Mouse (Mus musculus) adrenal gland, adult 10 weeks (tissue): ENCODE results near the gene Slfn9. TPM values are rescaled to one million over a fixed set of nuclear protein-coding genes. Genes with fewer than 3 reads are reported as not detected.

Experiments
- polyA plus RNA-seq: library from polyadenylated mRNA; stranded (reverse); fragments of 350-450 nt; fragmentation: Illumina TruSeq; extraction: RNeasy Lipid Tissue Mini Kit (QIAGEN cat#74804); gene quantifications from one replicate; pipeline ENCODE4 v1.2.3, GENCODE M21; 2014; ENCODE audit warnings: low read depth, low replicate concordance

The Slfn9 gene
- 62.3 TPM for polyA plus RNA-seq

GRCm38 (mm10) chr11:82991469-82992166 is at the start of gene Slfn9:
TSS of gene Slfn9 (minus strand) at chr11:82991830.

GRCm38 (mm10) chr11:83020621-83021020 is 29.0 kb upstream of the Slfn9 start, which contains the start of gene Slfn8:
TSS of gene Slfn8 (minus strand) at chr11:83020810.

GRCm38 (mm10) chr11:82950736-82951481 is 40.7 kb downstream of the Slfn9 start, which contains the start of gene Slfn5:
TSS of gene Slfn5 (plus strand) at chr11:82951349.

Other genes starting within 250 kb of the Slfn9 start
- 1.2 TPM for gene Cct6b, start 227.5 kb downstream of the Slfn9 start, polyA plus RNA-seq
- 18.5 TPM for gene Zfp830, start 227.5 kb downstream of the Slfn9 start, polyA plus RNA-seq
- 16.8 TPM for gene Lig3, start 210.7 kb downstream of the Slfn9 start, polyA plus RNA-seq
- gene Rffl, start 120.6 kb downstream of the Slfn9 start, polyA plus RNA-seq = 7.7 TPM
- gene Rad51d, start 101.2 kb downstream of the Slfn9 start, polyA plus RNA-seq = 7.1 TPM
- gene Fndc8, start 99.7 kb downstream of the Slfn9 start, polyA plus RNA-seq = not detected
- 6.9 TPM for gene Nle1, start 83.4 kb downstream of the Slfn9 start, polyA plus RNA-seq
- 1.9 TPM for gene Unc45b, start 81.3 kb downstream of the Slfn9 start, polyA plus RNA-seq
- gene Slfn5, start 40.5 kb downstream of the Slfn9 start, polyA plus RNA-seq = 57.6 TPM
- gene Slfn8, start 29.0 kb upstream of the Slfn9 start, polyA plus RNA-seq = 21.9 TPM
- 9.8 TPM for gene Slfn2, start 73.3 kb upstream of the Slfn9 start, polyA plus RNA-seq
- 0.82 TPM for gene Slfn1, start 125.0 kb upstream of the Slfn9 start, polyA plus RNA-seq
- gene Slfn4, start 183.4 kb upstream of the Slfn9 start, polyA plus RNA-seq = 0.35 TPM
- 11.0 TPM for gene Slfn3, start 199.5 kb upstream of the Slfn9 start, polyA plus RNA-seq